ENCODE assay signal across 22 mouse cellular contexts in genomic region chr1:51860837-51861236, GRCm38 (mm10). TPM values are rescaled to one million over a fixed set of nuclear protein-coding genes. Genes with fewer than 3 reads are reported as not detected.
DNase-seq lines count a peak whose midpoint lies in the region; ATAC-seq and TF ChIP-seq lines count a peak whose summit lies in the region.
"Had no signal": no experiment of that assay in that cellular context is flagged by ENCODE, and none has a peak within 500 bp of the region (broad histone marks: within the 10 kb centered on the region; RNA-seq: fewer than 3 reads in every experiment).

No protein-coding gene starts in this region.

- no peak overlapping the region for H3K27ac ChIP-seq in forebrain, postnatal 0 days (ENCODE audit: low read depth, low read length)
- H3K27ac ChIP-seq in forebrain, embryonic 11.5 days (ENCODE audit: low read depth, low read length) = no peak overlapping the region
- H3K27ac ChIP-seq: forebrain, embryonic 10.5 days; hindbrain, embryonic 10.5 days; hindbrain, embryonic 14.5 days; hindbrain, postnatal 0 days had no signal

- no peaks in the 10 kb centered on the region for H3K36me3 ChIP-seq in forebrain, postnatal 0 days (ENCODE audit: insufficient read depth)
- no peaks in the 10 kb centered on the region; the same call in 1 of the 2 replicates for H3K36me3 ChIP-seq in forebrain, embryonic 11.5 days (ENCODE audit: control insufficient read depth, insufficient read depth, low read length)

- no peak for TF ChIP-seq CTCF in forebrain, postnatal 0 days (IDR thresholded peaks at IDR 0.05; ENCODE audit: low read depth)

- H3K9ac ChIP-seq in forebrain, postnatal 0 days = no peak overlapping the region
- H3K9ac ChIP-seq in forebrain, embryonic 11.5 days (ENCODE audit: low read length) = no peak overlapping the region
- H3K9ac ChIP-seq: hindbrain, embryonic 14.5 days had no signal

- H3K4me2 ChIP-seq in forebrain, postnatal 0 days (ENCODE audit: low read depth) = no peak overlapping the region
- no peak overlapping the region for H3K4me2 ChIP-seq in forebrain, embryonic 11.5 days (ENCODE audit: low read depth, low read length, severe bottlenecking)
- H3K4me2 ChIP-seq: heart, embryonic 11.5 days; hindbrain, embryonic 14.5 days had no signal

- no peaks in the 10 kb centered on the region for H3K4me1 ChIP-seq in forebrain, postnatal 0 days (ENCODE audit: insufficient read depth)
- 0 out of 2 replicates have a peak, but pooled peaks cover 1% of the 10 kb centered on the region for H3K4me1 ChIP-seq in forebrain, embryonic 11.5 days (replicated peaks; ENCODE audit: control insufficient read depth, insufficient read depth, low read length)

- no peaks in the 10 kb centered on the region for H3K27me3 ChIP-seq in forebrain, postnatal 0 days (ENCODE audit: insufficient read depth, low read length)
- no peaks in the 10 kb centered on the region for H3K27me3 ChIP-seq in forebrain, embryonic 11.5 days (ENCODE audit: control insufficient read depth, insufficient read depth, low read length)

- intact Hi-C loops in heart, postnatal 36 days (cut with DNase I) = no loop called here

- DNase-seq in forebrain, postnatal 0 days = no peak
- DNase-seq in forebrain, embryonic 11.5 days (ENCODE audit: low spot score) = no peak
- peak; percentile 71 for DNase-seq in heart, adult 11 months
- no peak for DNase-seq in heart, postnatal 36 days
- peak; percentile 23 for DNase-seq in right cerebral cortex, postnatal 25 days
- DNase-seq in right cerebral cortex, postnatal 4 days = no peak
- DNase-seq: adrenal gland, adult 8-10 months; adrenal gland, postnatal 25 days; cerebellum, adult 18-20 months; cerebellum, adult 9-10 months; cerebellum, postnatal 14 days; gastrocnemius, postnatal 10 days; gastrocnemius, postnatal 36 days had no signal

- H3K4me3 ChIP-seq in forebrain, postnatal 0 days (ENCODE audit: low read depth, low read length) = no peak overlapping the region
- no peak overlapping the region for H3K4me3 ChIP-seq in forebrain, embryonic 11.5 days (ENCODE audit: low read depth, low read length)
- H3K4me3 ChIP-seq: forebrain, embryonic 10.5 days; hindbrain, embryonic 10.5 days had no signal

- no peaks in the 10 kb centered on the region for H3K9me3 ChIP-seq in forebrain, postnatal 0 days (ENCODE audit: low read length)
- no peaks in the 10 kb centered on the region for H3K9me3 ChIP-seq in forebrain, embryonic 11.5 days (ENCODE audit: control insufficient read depth, low read length)
- H3K9me3 ChIP-seq: forebrain, embryonic 10.5 days; hindbrain, embryonic 10.5 days had no signal

- ATAC-seq in forebrain, postnatal 0 days = peak; percentile 73
- no peak for ATAC-seq in forebrain, embryonic 11.5 days (replicated peaks; ENCODE audit: low FRiP score)
- ATAC-seq: activated CD4-positive, CD25-positive, alpha-beta regulatory T cell, adult 4 months; forebrain, embryonic 14.5 days; hindbrain, postnatal 0 days; inflammation-experienced regulatory T-cells, adult 6 months; intestine, embryonic 16.5 days had no signal

- 82% methylated on average over 10 of the region's 10 CpGs for WGBS in forebrain, postnatal 0 days
- 96% methylated on average over 10 of the region's 10 CpGs for WGBS in forebrain, embryonic 11.5 days

RNA-seq across cellular contexts. Expression of gene Myo1b, which starts 55.0 kb away (rescaled TPM):
- 44.4 and 53.0 TPM in 2 replicates for total RNA-seq in forebrain, postnatal 0 days (2014; rRNA removed)
- polyA plus RNA-seq in forebrain, postnatal 0 days (2015; fragmentation: Nextera tagmentation; extraction: Ambion mirVana) = 37.0 and 47.4 TPM in 2 replicates
- polyA plus RNA-seq in forebrain, embryonic 11.5 days (2014; fragmentation: Nextera tagmentation; extraction: Ambion mirVana) = 109 and 117 TPM in 2 replicates
- 10 to 100 TPM; 25.3 to 30.9 TPM for total RNA-seq in heart, postnatal 36 days (2021)

Comparison
In these comparisons a context has a peak if more than half of its experiments do, and no peak if none do; other contexts are left out.
1. DNase-seq: peak in heart, adult 11 months (single experiment) and right cerebral cortex, postnatal 25 days (single experiment); none in forebrain, postnatal 0 days (single experiment), forebrain, embryonic 11.5 days (single experiment), heart, postnatal 36 days (0 of 2) and right cerebral cortex, postnatal 4 days (single experiment).